Mouse (Mus musculus) liver, embryonic 12.5 days (tissue): Measurements from ENCODE around the gene Tmem37. TPM values are rescaled to one million over a fixed set of nuclear protein-coding genes. Genes with fewer than 3 reads are reported as not detected.

Experiments used
- ATAC-seq: fragments of 200-750 bp; cut with Nextera tagmentation; 2 replicates; pipeline ENCODE4 v1.8.0; 2017; ENCODE audit warnings: moderate number of reproducible peaks, mild to moderate bottlenecking, moderate library complexity
- H3K27ac ChIP-seq: fragments of 300-500 bp; sonication (generic); 2 replicates; pipeline ENCODE4 v1.5.1; 2016; ENCODE audit warnings: mild to moderate bottlenecking
- H3K27me3 ChIP-seq: fragments of 300-500 bp; sonication (generic); replicated peaks from 2 replicates; pipeline ENCODE4 v1.6.1; 2016; ENCODE audit warnings: mild to moderate bottlenecking, moderate library complexity
- H3K36me3 ChIP-seq: fragments of 300-500 bp; sonication (generic); 2 replicates; pipeline ENCODE4 v1.6.1; 2016; ENCODE audit warnings: mild to moderate bottlenecking, moderate library complexity
- H3K4me1 ChIP-seq: fragments of 300-500 bp; sonication (generic); 2 replicates; pipeline ENCODE4 v1.6.1; 2016
- H3K4me2 ChIP-seq: fragments of 300-500 bp; sonication (generic); 2 replicates; pipeline ENCODE4 v1.6.1; 2016; ENCODE audit warnings: mild to moderate bottlenecking, moderate library complexity
- H3K4me3 ChIP-seq: fragments of 300-500 bp; sonication (generic); 2 replicates; pipeline ENCODE4 v1.5.1; 2016; ENCODE audit warnings: mild to moderate bottlenecking, moderate library complexity
- H3K9ac ChIP-seq: fragments of 300-500 bp; sonication (generic); 2 replicates; pipeline ENCODE4 v1.6.1; 2016; ENCODE audit warnings: mild to moderate bottlenecking, moderate library complexity
- H3K9me3 ChIP-seq: fragments of 300-500 bp; sonication (generic); replicated peaks from 2 replicates; pipeline ENCODE4 v1.6.1; 2016; ENCODE audit warnings: mild to moderate bottlenecking, moderate library complexity
- WGBS: fragments of 180-500 bp; shearing (Covaris S2); methylation state at CpG from one replicate; pipeline ENCODE4 v1.1.7; 2016; ENCODE audit not compliant: insufficient replicate concordance; 5-methylcytosine and 5-hydroxymethylcytosine counted together
- polyA plus RNA-seq: library from polyadenylated mRNA; unstranded; fragments of >200 nt; fragmentation: Nextera tagmentation; extraction: Ambion mirVana; gene quantifications from 2 replicates; pipeline ENCODE4 v1.2.1, GENCODE M21; 2016

Gene Tmem37
- 37.0 and 37.6 TPM in 2 replicates for polyA plus RNA-seq

DNA sequence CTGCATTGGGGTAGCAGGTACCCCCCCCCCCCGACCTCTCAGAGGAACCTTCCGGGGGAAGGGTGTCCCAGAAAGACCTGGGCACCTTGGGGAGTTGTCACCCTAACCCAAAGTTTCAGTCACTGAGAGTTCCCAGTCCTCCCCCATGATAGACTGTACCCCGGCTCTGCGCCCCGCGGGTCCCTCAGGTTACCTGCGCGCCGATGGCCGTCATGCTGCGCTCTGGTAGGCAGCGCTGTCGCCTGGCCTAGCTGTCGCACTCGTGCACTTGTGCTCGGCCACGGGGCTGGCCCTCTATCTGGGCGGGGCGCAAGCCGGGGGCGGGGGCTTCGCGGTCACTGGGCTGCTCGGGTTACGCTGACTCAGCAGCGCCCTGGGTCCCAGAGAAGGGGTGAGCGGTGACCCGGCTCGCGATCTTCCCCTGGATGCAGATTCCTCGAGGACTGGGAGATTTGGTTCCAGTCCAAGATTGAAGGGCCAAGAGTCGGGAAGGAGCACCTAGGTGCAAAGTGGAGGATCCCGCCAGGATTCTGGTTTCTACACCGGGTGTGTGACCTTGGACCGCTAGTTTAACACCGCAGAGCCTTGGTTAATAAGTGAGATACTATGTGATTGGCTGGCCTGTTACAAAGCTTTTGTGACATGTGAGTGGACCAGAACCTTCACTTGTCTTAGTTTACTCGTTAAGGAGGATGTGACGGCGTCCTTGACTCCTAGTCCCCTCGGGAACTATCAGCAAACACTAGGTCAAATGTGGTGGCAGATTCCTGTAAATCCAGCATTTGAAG is at the start of gene Tmem37:
Gene Tmem37 (minus strand): TSS at position 556 of the 788 bp plus-strand sequence.
- 2% methylated on average over 40 of the region's 40 CpGs for WGBS
- Histone ChIP-seq H3K4me2 (peak within 1 kb of the TSS; percentile 66), H3K27ac (peak within 1 kb of the TSS; percentile 56; the same call in 1 of the 2 replicates), H3K4me1 (peaks cover 26% of the 10 kb centered on the region), H3K36me3 (no peaks in the 10 kb centered on the region), H3K4me3 (peak within 1 kb of the TSS; percentile 46), H3K27me3 (peaks cover 40% of the 10 kb centered on the region), H3K9ac (peak within 1 kb of the TSS; percentile 48), H3K9me3 (no peaks in the 10 kb centered on the region)
- peak; percentile 68 for ATAC-seq

DNA sequence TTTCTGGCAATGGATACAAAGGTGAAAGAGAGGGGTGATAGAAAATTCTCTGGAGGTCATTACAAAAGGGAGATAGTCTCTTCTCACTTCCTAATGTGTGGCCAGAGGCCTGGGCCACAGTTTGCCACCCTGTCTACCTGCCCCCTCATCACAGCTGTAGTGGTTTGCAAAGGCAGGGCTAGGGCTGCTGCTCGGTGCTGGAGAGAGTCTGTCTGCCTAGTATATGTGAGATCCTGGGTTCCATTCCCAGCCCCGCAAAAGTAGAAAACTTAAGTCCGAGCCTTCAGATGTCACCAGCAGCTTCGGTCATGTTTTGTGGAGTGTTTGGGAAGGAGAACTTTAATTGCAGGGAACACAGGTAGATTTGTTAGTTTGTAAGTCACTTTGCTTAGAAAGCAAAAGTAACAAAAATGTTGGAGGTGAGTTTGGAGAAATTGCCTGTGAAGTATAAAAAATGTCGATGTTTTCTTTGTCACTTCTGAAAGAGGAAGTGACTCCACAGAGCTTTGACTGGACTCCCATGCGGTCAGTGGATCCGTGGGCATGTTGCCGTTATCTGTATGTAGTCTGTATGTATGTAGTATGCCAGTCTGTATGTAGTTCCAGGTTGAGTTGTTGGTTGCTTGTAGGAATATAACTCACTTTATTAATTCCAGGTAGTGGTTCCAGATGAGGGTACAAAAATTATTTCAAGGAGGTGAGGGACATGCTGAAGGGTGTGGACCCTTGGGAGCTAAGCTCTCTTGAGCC is 48.9 kb upstream of the Tmem37 start:
- Histone ChIP-seq H3K4me1 (peaks cover 39% of the 10 kb centered on the region), H3K4me3 (no peak overlapping the region), H3K4me2 (peak overlapping the region; percentile 89), H3K36me3 (peaks cover 15% of the 10 kb centered on the region), H3K9me3 (no peaks in the 10 kb centered on the region), H3K27me3 (no peaks in the 10 kb centered on the region), H3K9ac (no peak overlapping the region), H3K27ac (no peak overlapping the region)
- no peak for ATAC-seq
- WGBS: 66% methylated on average over 8 of the region's 8 CpGs

DNA sequence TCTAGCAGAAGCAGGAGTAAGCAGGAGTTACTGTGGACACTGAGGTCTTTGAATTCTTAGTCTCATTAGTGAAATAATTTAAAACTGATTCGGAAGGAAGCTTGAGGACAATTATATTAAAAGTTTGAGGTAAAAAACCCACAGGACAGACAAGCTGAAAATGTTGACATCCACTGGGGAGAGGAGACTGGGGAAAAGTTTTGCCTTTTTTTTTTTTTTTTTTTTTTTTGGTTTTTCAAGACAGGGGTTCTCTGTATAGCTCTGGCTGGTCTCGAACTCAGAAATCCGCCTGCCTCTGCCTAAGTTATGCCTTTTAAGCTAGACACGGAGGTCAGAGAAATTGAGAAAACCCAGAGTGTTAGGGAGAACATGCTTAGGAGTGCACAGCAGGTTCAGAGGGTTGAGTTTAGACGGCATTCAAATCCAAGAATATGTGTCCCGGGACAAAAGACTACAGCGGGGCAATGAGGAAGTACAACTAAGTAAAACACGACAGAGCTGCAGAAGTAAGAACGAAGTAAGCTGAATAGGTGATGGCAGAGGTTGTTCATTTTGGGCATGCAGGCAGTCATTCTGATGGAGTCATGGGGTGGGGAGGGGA is 48.2 kb upstream of the Tmem37 start:
- peaks cover 15% of the 10 kb centered on the region for H3K36me3 ChIP-seq
- WGBS: 58% methylated on average over 9 of the region's 9 CpGs
- peak overlapping the region; percentile 89 for H3K4me2 ChIP-seq
- peak overlapping the region; percentile 84 for H3K27ac ChIP-seq
- ATAC-seq: no peak
- peak overlapping the region; percentile 68 for H3K4me3 ChIP-seq
- no peaks in the 10 kb centered on the region for H3K27me3 ChIP-seq
- H3K9ac ChIP-seq: peak overlapping the region; percentile 77
- no peaks in the 10 kb centered on the region for H3K9me3 ChIP-seq
- H3K4me1 ChIP-seq: peaks cover 43% of the 10 kb centered on the region

DNA sequence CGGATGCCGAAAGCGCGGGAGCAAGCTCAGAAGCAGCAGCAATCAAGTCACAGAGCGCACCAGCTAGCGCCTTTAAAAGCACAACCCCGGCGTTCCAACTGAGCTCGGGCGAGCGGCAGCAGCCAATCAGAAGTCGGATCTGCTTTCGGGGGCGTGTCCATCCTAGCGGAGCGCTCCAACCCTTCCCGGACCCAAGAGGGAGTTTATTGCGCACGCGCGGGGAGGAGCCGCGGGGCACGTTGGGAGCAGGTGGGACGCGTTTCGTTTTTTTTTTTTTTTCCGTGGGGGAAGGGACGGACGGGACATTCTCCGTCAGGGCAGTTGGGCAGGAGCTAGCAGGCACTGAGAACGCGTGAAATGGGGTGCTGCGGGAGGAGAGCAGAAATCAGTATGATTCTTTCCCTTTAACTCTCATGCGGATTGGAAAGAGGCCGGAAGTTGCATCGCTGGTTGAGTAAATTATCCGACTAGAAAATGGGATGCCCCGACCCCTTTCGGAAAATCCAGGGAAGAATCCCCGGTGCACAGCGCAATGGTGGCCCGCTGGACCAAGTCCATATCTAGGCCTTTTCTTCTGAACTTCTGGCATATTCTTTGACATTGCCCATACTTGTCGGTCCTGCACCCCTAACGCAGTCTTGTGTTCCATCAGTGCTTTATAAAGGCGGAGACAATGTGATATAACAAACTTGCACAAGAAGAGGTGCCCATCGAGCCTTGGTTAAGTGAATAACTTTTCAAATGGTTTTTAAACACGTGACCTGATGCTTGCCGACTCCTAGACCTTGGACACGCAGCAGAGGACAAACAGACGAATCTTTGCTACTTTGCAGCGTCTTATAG is 47.3 kb upstream of the Tmem37 start, which contains the start of the genes Dbi and 3110009E18Rik:
Gene Dbi (minus strand): TSS at position 110 of the 843 bp plus-strand sequence.
Gene 3110009E18Rik (plus strand): TSS at position 219 of the 843 bp plus-strand sequence.
- Histone ChIP-seq H3K27me3 (no peaks in the 10 kb centered on the region), H3K36me3 (peaks cover 19% of the 10 kb centered on the region), H3K4me1 (peaks cover 43% of the 10 kb centered on the region), H3K4me2 (peak within 1 kb of the TSS; percentile 89), H3K9me3 (no peaks in the 10 kb centered on the region), H3K27ac (peak within 1 kb of the TSS; percentile 84), H3K9ac (peak within 1 kb of the TSS; percentile 77), H3K4me3 (peak within 1 kb of the TSS; percentile 68)
- peak; percentile 92 for ATAC-seq
- 2% methylated on average over 52 of the region's 52 CpGs for WGBS

DNA sequence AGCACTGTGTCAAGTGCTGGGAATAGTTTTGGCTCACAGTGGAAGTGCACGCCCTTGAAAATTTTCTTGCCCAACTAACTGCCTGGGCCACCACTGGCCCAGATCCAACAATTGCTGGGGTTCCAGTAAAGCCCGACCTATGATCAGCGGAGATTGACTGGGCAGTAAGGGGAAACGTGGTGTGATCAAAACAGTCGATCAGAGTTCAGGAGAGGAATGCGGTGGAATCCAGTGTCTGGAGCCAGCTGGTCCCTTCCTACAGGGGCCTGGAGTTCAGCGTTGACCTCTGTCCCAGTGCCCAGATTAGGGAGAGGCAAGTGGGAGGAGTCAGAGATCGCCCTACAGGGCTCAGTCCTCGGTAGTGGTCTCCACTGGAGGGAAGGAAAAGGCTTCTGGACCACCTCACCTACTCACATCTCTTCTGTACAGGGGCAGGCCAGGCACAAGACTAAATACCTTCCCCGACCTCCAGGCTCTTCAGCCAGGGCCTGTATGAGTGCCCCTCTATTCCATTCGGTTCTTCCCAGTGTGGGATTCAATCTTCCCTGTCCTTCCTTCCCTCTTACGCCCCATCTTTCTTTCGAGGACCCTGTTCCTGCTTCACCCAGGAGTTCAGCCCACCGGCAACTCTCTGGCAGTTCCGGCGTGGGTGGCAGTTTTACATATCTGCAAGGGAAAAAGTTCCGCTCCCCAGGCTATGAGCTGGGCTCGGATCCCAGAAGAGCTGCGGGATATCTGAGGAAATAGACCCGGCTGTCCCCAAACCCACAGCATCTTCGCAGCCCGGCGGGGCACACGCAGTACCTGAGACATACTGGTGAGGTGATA is 46.5 kb upstream of the Tmem37 start:
- H3K36me3 ChIP-seq: peaks cover 27% of the 10 kb centered on the region
- no peaks in the 10 kb centered on the region for H3K27me3 ChIP-seq
- H3K4me3 ChIP-seq: peak overlapping the region; percentile 68
- peak; percentile 62 for ATAC-seq
- H3K27ac ChIP-seq: peak overlapping the region; percentile 82
- peak overlapping the region; percentile 89 for H3K4me2 ChIP-seq
- WGBS: 7% methylated on average over 24 of the region's 24 CpGs
- no peaks in the 10 kb centered on the region for H3K9me3 ChIP-seq
- peaks cover 43% of the 10 kb centered on the region for H3K4me1 ChIP-seq
- peak overlapping the region; percentile 75 for H3K9ac ChIP-seq

DNA sequence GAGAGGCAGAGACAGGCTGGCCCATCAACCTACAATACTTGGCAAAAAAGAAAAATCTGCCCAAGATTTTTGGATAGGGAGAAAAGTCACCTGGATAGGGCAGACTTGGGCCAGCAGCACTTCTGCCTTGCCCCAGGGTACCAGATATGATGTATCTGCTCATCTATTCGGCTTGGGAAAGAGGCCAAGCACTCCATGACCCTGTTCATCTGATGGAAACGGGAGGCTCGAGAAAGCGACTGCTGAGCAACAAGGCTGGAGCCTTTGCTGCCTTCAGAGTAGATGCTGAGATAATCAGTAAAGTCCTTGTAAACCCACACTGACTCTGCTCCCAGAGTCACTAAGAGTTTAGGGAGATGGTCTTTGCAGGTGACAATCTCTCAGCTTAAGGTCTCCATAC is 45.5 kb upstream of the Tmem37 start:
- Histone ChIP-seq H3K9ac (no peak overlapping the region; the same call in 1 of the 2 replicates), H3K36me3 (peaks cover 37% of the 10 kb centered on the region), H3K4me1 (peaks cover 43% of the 10 kb centered on the region), H3K4me2 (peak overlapping the region; percentile 89), H3K27me3 (no peaks in the 10 kb centered on the region), H3K4me3 (peak overlapping the region; percentile 68), H3K9me3 (peaks cover 5% of the 10 kb centered on the region; the same call in 1 of the 2 replicates), H3K27ac (no peak overlapping the region)
- ATAC-seq: no peak
- 79% methylated on average over 4 of the region's 4 CpGs for WGBS

DNA sequence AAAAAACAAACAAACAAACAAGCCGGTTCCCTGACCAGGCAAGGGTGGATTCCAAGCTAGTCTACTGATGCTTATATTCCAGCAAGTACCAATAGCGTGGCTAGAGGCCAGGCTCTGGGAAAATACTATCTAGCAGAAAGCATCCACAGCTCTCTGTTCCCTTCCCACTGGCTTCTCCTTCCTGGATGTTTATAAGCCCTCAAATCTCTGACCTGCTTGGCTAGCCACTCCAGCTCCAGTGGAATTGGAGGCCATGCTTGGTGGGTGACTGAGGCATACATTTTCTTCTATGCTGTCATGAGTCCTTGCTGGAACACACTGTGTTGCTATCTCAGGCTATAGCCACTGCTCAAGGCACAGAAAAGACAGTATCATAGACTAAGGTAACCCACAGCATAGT is 45.0 kb upstream of the Tmem37 start:
- Histone ChIP-seq H3K27ac (no peak overlapping the region), H3K9ac (no peak overlapping the region), H3K36me3 (peaks cover 42% of the 10 kb centered on the region), H3K4me1 (peaks cover 43% of the 10 kb centered on the region), H3K4me3 (0 out of 2 replicates have a peak overlapping the region, but pooled peaks have one; percentile 68), H3K27me3 (no peaks in the 10 kb centered on the region), H3K9me3 (peaks cover 8% of the 10 kb centered on the region; the same call in 1 of the 2 replicates), H3K4me2 (peak overlapping the region; percentile 89)
- WGBS: 78% methylated on average over 2 of the region's 2 CpGs
- ATAC-seq: no peak

DNA sequence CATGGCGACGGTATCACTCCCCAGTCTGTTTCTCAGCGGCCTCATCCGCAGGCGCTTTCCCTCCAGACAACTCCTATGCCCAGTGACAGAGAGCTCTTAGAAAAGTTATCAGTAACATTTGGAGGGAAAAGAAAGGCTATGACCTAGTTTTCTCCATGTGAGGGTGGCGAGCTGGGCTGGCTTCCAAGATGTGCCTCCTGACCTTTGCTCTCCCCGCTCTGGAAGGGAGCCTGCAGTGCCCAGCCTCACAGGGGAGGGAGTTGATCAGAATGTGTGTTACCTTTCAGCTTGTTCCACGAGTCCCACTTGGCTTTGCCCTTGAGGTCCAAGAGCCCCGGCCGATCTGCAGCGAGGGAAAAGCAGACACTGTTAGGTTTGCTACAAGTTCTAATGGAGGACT is 42.2 kb upstream of the Tmem37 start:
- H3K9ac ChIP-seq: no peak overlapping the region
- H3K27ac ChIP-seq: no peak overlapping the region
- H3K4me1 ChIP-seq: peaks cover 40% of the 10 kb centered on the region
- no peak overlapping the region for H3K4me3 ChIP-seq
- no peak overlapping the region for H3K4me2 ChIP-seq
- no peak for ATAC-seq
- H3K27me3 ChIP-seq: no peaks in the 10 kb centered on the region
- H3K36me3 ChIP-seq: peaks cover 61% of the 10 kb centered on the region
- WGBS: 89% methylated on average over 11 of the region's 11 CpGs
- H3K9me3 ChIP-seq: peaks cover 8% of the 10 kb centered on the region; the same call in 1 of the 2 replicates

DNA sequence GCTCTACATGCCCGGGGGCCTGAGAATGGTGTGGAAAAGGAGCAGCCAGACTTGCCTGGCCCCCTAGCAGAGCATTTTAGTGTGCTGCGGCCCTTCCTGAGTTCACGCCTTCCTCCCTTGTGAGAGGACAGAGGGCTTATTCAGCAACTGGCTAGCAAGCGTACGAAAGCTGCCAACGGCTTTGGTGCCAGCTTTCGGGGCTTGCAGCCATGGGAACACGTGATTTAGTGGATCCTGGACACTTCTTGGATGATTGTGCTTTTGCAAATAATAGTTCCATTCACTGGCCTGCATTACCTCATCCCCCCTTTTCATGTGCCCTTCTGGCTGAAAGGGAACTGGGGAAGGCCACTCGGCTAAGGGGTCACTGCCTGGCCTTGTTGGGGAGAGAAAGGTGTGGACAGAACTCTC is 41.8 kb upstream of the Tmem37 start:
- Histone ChIP-seq H3K27ac (no peak overlapping the region), H3K27me3 (no peaks in the 10 kb centered on the region), H3K9ac (no peak overlapping the region), H3K4me3 (no peak overlapping the region), H3K9me3 (peaks cover 8% of the 10 kb centered on the region; the same call in 1 of the 2 replicates), H3K36me3 (peaks cover 61% of the 10 kb centered on the region), H3K4me1 (peaks cover 40% of the 10 kb centered on the region), H3K4me2 (no peak overlapping the region)
- 86% methylated on average over 9 of the region's 9 CpGs for WGBS
- no peak for ATAC-seq
